Mouse (Mus musculus): ENCODE measurements around the gene Fam83c.

Gene Fam83c

DNA sequence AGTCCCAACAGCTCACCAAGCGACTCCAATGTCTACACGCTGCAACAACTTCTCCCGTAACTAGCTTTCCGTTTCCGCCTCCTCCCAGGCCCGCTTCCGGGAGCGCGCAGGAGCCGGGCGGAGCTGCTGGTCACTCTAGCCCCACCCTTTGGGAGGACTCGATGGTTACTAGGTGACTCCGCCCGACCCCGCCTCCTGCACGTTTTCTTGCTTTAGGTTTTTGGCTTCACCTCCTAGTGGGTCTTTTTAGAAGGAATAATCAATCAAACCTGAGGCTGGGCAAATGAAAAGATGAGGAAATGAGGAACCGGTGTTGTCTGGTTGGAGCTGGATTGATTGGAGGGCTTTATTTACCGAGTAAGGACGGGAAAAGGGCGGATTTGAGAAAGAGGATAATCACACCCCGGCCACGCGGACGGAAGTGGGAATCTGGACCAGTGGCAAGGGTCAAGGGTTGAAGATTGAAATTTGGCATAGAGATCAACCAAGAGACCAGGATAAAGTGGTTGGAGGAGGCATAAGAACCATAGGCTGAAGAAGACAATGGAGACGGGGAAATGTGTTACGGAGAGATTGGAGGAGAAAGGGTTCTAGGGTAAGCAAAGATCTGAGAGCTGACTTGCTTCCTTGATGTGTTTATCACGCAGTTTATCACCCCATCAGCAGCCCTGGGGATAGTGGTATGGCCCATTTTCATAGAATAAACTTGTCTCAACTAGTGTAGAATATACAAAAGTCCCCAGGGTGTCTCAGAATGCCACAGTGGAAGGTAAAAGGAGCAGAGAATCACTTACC lies 7.8 kb downstream of the Fam83c start, which contains the start of gene Eif6:
Gene Eif6 (minus strand): TSS at position 296 of the 795 bp plus-strand sequence.
- peak; percentile 94 for DNase-seq (ENCODE audit: low read depth, low spot score)

GRCm38 (mm10) chr2:155825904-155826629 lies 8.6 kb downstream of the Fam83c start:
- DNase-seq (ENCODE audit: low read depth, low spot score), result no peak

DNA sequence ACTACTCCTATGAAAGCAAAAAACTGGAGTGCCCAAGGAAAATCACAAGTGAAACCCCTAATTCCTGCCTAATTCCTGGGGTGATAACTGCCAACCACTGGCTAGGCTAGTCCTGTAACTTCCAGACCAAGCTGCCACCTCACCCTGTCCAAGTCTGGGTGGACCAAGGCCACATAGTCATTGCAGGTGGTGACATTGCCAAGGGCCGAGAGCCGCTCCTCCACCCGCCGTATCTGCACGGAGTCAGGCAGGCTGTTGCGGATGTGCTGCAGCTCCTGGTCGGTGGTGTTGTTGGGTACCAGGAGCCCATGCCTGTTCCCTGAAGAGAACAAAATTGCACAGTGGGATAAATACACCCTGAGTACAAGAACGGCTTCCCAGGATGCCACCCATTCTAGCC lies 10.9 kb downstream of the Fam83c start:
- no peak for DNase-seq (ENCODE audit: low read depth, low spot score)

DNA sequence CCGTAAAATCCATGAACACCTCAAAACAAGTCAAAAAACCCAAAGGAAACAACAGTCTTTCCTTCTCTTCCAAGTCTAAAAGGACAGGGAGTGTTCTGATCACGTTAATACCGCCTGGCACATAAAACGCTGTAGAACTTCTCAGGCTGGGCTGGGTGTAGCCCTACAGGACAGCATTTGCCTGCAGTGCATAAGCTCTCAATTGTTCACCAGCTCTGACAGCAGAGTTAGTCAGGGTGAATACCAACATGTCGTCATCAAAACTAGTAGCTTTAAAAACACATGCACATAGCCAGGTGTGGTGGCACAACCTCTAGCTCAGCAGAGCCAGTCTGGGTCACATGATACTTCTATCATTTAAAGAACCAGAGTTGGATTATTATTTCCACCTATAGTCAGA lies 13.9 kb downstream of the Fam83c start:
- DNase-seq (ENCODE audit: low read depth, low spot score), result no peak

DNA sequence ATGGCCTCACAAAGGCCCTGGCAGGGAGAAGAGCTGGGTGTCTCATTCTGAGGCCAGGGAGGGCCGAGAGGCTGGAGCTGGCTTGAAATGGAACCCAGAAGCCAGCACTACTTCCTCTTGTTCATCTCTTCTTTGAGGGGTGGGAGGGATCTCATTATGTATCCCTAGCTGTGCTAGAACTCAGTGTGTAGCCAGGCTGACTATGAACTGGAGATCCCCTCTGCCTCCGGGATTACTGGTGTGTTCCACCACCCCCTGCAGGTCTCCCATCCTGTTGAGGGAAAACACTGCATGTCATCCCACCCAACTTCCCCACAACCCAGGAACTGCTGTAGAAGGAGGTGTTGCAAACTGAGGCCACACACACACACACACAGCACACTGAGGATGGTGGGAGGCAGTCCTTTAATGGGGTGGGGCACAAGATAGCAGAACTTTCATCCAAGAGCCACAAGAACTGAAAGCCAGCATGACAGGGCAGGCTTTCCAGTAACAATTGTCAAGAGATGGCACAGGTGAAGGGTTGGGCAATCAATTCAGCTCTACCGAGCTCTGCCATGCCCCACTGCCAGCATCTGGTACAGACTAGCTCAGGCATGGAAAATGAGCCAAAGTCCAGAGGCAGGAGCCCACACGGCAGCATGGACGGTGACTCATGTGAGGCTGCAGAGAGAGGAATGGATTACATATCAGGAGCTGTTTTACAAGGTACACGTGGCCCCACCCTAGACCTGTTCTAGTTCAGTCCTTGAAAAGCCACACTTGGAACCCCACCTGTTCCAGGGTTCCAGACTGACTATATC lies 15.0 kb downstream of the Fam83c start:
- no peak for DNase-seq (ENCODE audit: low read depth, low spot score)

GRCm38 (mm10) chr2:155819392-155819448 lies 15.4 kb downstream of the Fam83c start, which contains the start of gene BC029722:
Gene BC029722, minus strand, starts transcription at chr2:155819426.
- no peak for DNase-seq (ENCODE audit: low read depth, low spot score)

GRCm38 (mm10) chr2:155818596-155819391 lies 15.9 kb downstream of the Fam83c start:
- peak; percentile 92 for DNase-seq (ENCODE audit: low read depth, low spot score)

- DNase-seq (ENCODE audit: low read depth, low spot score), result no peak
Observed at GRCm38 (mm10) chr2:155817301-155818245, 17.1 kb downstream of the Fam83c start.

GRCm38 (mm10) chr2:155816179-155816578 lies 18.5 kb downstream of the Fam83c start:
- no peak for DNase-seq (ENCODE audit: low read depth, low spot score)

DNA sequence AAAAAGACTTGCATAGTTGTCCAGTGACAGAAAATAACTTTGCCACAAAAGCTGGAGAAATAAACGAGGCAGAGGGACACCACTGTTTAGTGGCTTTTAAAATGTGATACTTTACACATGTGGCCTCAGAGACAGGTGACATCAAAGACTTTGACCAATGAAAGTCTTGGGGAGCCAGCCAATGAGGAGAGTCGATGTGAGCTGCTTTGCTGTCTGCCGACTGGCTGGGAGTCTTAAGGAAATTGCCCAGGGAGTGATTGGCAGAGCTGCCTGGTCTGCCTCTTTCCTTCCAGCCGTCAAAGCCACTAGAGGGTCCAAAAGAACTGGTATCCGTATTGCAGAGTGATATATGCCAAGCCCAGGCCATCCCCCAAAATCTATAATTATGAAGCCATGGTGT lies 19.8 kb downstream of the Fam83c start:
- no peak for DNase-seq (ENCODE audit: low read depth, low spot score)

GRCm38 (mm10) chr2:155812637-155813036 lies 22.0 kb downstream of the Fam83c start:
- no peak for DNase-seq (ENCODE audit: low read depth, low spot score)

DNA sequence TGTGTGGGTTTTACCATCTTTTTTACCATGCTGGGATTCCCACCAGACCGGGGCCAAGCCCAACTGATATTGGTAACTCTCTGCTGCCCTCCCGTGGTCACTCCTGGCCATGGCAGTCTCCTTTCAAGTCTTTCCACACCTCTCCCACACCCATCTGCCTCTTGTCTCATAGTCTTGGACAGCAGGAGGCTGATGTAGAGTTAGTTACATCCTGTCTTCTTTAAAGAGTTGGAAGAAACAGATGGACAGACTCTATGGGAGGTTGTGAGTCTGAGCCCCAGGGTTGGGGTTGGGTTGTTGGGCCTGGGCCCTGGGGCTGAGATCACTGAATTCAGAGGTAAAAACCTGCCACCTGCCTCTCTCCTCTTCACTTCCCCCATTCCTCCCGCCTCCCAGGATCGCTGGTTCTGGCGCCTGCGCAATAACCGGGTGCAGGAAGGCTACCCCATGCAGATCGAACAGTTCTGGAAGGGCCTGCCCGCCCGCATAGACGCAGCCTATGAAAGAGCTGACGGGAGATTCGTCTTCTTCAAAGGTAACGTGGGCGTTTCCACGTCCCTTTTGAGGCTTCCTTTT lies 22.7 kb downstream of the Fam83c start:
- peak; percentile 94 for DNase-seq (ENCODE audit: low read depth, low spot score)

DNA sequence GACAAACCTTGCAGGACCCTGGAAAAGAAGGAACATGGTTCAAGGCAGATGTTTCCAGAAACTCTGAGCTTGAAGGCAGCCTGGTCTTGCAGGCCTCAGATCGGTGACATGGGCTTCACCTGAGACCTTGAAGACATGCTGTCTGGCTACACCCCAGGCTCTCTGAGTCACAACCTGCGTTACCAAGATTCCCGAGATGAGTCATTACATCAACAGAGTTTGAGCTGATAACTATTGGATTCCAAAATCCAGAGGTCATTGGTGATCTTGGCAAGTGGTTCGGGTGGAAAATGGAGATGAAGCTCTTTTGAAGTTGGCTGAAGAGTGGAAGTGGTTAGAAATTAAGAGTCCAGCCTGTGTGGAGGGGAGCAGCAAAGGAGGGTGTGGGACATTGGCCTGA lies 25.0 kb downstream of the Fam83c start:
- no peak for DNase-seq (ENCODE audit: low read depth, low spot score)

GRCm38 (mm10) chr2:155807408-155807807 lies 27.2 kb downstream of the Fam83c start:
- DNase-seq (ENCODE audit: low read depth, low spot score), result no peak

GRCm38 (mm10) chr2:155806548-155806947 lies 28.1 kb downstream of the Fam83c start:
- no peak for DNase-seq (ENCODE audit: low read depth, low spot score)

DNA sequence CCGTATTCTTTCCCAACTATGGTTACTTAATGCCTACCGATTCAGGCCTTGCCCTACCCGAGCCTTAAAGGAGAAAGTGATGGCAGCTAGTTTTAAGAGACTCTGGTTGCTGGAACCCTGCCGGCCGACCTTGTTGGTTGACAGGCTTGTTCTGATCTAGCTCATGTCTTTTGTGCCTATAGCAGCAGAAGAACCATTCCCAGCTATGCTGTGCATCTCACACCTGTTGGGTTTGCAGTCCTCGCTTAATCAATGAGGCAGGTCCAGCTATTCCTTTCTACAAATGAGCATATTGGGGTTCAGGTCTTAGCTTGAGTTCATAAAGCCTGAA lies 28.8 kb downstream of the Fam83c start:
- DNase-seq (ENCODE audit: low read depth, low spot score), result no peak

GRCm38 (mm10) chr2:155805231-155805924 lies 29.3 kb downstream of the Fam83c start:
- no peak for DNase-seq (ENCODE audit: low read depth, low spot score)

DNA sequence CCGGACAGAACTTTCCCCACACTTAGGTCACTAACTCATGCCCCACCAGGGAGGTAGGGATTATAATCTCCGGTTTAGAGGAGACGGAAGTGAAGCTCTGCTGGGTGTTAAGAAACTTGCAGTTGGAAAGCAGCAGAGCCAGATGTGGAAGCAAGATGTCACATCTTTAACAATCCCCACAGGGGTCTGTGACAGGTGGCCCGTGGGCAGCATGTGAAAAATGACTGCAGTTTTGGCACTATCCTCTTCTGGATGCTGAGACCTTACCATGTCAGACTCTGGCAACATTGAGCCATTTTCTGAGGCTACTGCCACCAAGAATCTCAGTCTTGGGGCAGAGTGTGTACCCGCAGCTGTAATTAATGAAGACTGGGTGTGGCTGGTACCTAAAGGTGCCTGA lies 30.6 kb downstream of the Fam83c start:
- DNase-seq (ENCODE audit: low read depth, low spot score), result no peak

DNA sequence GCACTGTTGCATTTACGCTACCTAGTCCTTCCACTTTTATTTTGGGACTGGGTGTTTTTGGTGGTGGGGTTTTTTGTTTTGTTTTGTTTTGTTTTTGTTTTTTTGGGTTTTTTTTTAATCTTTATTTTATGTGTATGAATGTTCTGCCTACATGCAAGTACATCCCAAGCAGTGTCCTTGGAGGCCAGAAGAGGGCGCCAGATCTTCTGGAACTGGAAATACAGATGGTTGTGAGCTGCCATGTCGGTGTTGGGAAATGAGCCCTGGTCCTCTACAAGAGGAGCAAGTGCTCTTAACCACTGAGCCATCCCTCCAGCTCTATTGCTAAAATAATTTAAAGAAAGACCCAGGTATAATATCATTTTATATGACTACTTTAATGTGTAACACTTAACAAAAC lies 31.9 kb downstream of the Fam83c start:
- peak; percentile 80 for DNase-seq (ENCODE audit: low read depth, low spot score)

GRCm38 (mm10) chr2:155798613-155799012 lies 36.0 kb downstream of the Fam83c start:
- DNase-seq (ENCODE audit: low read depth, low spot score), result no peak
